Mouse (Mus musculus) cerebellum, adult 9-10 months (tissue): ENCODE results near the gene Hpn.

ENCODE experiments used
- DNase-seq: peaks from one replicate; pipeline ENCODE4 v3.0.0; 2022

Gene Hpn

DNA sequence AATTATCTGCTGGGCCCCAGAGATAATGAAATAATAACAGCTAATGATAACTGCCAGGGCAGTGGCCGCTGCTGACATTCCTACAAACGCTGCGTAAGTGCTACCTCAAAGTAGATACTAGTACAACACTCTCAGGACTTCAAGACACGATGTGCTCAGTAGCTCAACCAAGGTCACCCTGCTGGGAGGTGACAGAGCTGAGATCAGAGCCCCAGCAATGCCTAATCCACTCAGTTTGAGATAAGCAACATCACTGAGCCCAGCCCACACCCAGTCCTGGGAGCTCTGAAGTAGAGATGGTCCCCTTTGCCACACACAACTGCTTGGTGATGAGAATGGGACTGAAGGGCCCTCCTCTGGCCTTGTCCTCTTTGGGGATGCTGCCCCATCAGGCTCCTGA lies 25.2 kb upstream of the Hpn start:
- peak; percentile 1 for DNase-seq

DNA sequence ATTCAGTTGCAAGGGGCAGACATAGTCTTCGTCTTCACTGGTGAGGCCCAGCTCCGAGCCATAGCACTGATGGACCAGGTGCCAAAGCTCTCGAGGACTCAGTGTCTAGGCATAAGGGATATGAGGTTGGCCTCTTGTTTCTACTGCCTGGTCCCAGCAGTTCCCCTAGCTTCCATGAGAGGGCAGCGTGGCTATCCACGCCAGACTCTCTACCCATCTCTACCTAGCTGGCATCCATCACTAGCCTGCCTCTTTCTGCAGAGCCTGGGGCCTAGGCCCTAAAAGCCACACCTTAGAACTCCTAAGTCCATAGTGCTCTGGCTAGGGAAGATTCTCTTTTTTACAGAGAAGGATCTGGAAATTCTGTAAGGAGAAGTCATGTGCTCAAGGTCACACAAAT lies 24.7 kb upstream of the Hpn start:
- DNase-seq = peak; percentile 76

DNA sequence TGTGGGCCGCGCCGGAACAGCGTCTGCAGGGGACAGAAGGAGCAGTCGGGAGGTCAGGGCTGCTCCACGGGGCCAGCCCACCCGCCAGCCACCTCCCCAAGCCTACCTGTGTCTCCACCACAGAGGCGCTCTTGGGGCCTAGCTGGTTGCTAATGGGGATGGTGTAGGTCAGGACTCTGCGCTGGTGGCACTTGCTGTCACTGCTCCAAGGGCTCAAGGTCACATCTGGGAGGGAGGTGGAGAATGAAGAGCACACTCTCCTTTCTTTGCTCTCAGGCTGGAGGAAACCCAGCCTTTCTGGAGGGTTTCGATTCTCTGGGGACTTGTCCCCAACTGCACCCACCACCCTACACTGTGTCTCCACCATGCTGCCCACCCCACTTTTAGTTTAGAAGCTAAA lies 20.6 kb upstream of the Hpn start:
- DNase-seq = no peak

DNA sequence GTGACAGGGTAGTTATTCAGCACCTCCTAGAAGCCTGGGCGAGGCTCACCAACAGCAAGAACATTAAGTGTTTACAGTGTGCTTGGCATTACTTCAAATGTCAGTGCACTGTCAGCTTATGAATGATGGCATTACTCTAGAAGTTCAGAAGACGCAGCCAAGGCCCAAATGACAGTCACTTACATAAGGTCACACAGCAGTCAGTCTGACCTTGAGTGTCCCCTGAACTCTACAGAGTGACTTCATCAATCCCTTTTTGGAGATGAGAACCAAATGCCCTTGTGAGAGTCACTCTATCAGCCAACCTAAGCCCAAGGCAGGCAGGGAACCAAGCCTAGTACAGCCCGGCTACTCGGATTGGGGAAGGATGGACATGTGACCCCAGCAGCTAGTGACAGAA lies 16.8 kb upstream of the Hpn start:
- peak; percentile 46 for DNase-seq

DNA sequence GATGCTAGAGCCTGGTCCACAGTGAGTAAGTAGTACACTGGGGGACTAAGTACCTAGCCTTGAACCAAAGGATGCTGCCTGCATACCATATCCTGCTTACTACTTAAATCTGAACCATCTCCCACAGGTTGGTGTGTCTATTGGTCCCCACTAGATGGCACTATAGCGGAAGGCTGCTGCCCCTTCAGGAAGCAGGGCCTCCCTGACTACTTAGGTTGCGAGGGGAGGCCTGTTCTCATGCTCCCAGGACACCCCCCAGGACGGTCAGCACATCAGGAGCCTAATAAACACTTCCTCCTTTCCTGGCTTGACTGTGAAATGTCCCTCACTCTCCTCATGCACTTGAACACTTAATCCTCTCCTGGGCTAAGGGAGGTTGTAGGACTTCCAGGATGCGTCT lies 15.8 kb upstream of the Hpn start:
- peak; percentile 80 for DNase-seq

DNA sequence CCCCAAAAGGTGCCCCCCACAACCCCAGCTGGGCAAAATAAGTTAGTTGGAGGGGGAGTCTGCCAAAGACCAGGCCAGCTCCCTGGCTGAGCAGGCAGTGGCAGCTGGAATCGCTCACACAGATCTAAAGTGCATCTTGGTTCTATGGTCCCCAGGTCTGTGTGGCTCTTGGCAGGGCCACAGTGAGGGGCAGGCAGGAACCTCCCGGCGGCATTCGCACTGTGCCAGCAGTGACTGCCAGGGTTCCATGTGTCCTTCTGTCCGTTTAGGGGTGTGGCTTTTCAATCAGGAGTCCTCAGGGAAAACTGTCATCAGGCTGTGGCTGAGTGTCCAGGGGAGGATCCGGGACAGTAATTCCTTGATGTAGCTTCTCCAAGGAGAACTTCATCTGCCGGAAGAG lies 15.1 kb upstream of the Hpn start:
- peak; percentile 53 for DNase-seq

DNA sequence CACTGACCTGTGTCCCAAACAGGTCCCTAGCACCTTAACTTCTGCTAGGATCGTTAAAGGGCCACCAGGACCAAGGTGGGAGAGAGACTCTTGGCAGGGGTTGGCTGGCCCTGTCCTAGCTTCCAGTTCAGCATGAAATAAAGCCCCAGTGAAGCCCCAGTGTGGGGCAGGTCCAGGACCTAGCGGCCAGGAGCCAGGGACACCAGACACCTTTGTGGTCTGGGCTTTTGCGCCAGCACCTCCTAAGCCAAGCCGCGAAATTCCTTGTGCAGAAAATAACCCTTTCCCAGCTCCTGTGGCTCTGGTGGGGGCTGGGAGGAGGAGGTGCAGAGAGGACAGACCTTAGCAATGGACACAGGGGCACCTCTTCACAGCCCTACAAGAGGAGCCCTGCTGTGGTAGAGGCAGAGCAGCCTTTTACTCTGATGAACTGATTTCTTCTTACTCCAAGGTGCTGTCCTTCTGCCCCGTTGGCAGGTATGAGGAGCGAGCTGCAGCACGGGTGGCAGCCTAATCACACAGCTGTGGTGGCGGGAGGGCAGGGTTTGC lies 13.1 kb upstream of the Hpn start:
- DNase-seq = peak; percentile 72

DNA sequence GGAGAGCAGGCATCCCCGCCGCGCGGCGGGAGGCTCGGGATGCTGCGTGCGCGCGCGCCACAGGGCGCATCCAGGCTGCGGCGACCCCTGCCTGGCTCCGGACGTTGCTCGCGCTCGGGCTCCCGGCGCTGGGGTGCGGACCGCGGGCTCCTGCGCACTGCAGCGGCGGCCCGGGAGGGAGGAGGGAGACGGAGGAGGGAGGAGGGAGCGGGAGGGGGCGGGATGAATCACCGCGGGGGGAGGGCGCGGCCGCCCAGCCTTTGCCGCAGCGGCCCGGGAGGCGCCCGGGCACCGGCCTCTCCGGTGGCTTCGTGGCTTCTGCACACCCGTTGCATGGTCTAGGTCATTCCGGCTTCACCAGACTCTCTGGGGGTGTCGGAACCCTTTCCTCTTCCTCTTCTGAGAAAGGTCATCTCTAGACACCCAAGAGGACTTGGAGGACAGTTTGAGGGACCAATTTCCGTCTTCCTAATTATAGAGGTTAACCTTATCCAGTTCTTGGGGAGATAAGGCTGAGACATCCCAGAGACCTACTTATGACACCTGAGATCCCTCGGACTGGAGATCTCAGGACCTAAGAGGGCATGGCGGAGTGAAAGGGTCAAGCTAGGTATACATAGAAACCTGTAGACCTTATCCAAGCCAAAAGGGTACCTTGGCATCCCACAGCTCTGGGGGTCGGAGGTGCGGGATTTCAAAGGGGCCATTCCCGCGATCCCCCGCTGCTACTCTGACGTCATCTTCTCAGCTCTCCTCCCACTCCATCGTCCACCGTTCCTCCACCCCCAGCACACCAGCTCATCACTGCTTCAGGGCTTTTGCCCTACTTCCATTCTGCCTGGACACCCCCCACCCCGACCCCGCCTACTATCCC lies 12.0 kb upstream of the Hpn start, which contains the start of gene Scn1b:
TSS of gene Scn1b (minus strand) at position 153 of the 874 bp plus-strand sequence.
- peak; percentile 86 for DNase-seq

DNA sequence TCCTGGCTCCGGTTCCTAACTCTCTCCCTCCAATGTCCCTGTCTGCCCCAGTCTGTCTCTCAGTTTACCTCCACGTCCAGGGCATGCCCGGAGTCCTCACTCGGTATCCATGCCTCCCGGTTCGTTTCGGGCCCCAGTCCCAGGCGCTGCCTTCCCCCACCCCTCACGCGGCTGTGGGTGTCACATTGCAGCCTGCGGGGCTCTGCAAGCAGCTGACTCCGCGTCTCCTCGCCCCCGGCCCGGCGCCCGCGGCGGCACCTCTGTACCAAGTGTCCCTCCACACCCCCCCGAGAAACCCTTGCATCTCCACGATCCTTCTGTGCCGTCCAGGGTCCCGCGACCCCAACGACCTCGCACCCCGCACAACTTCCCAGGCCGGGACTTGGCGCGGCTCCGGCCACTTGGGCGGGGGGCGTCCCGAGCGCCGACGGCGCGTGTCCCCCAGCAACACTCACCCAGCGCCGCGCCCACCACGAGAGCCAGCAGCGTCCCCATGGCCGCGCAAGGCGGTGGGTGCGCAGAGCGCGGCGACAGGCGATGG lies 11.2 kb upstream of the Hpn start:
- peak; percentile 77 for DNase-seq

DNA sequence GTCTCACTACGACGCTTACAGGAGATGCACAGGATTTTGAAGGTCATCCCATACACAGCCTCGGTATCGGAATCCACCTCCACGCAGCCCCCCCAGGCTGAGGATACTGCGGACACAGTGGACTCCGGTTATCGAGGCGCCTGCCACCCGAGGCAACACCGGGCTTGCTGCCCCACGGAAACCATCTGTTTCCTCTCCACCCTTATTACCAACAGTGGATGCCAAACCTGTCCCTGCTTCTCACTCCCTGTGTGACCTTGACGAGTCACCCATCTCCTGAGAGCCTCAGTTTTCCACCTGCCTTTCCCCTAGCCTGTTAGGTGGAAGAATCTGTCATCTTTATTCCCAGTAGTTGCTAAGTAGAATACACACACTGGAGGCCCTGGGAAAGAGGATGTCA lies 10.0 kb upstream of the Hpn start:
- DNase-seq = peak; percentile 92

DNA sequence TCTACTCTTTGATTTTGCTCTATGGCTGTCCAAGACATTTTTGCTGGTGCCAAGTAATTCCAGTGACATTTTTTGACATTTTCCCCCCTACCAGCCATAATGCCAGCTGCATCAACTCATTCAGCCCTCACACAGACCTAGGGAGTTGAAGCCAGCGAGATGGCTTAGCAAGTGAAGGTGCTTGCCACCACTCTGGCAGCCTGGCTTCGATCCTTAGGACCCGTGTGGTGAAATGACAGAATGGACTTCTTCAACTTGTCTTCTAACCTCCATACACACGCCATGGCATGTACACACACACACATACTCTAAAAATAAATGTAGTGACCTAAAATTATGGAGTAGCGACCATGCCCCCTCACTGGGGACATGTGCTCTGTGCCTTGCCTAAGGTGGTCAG lies 9.3 kb upstream of the Hpn start:
- DNase-seq = peak; percentile 63

DNA sequence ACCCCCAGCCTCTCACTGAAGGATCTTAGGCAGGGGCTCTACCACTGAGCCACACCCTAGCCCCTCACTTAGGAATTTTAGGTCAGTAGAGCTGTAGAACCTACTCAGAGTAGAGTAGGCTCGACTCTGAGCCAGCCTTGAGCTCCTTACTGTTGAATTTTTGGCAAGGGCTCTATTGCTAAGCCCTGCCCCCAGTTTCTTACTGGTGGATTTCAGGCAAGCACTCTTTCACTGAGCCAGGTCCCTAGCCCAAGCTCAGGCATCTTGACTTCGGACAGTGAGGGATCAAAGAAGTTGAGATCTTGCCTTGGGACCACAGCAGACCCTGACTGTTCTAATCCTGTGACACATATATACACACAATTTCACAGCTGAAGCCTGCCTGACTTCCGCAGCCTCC lies 8.6 kb upstream of the Hpn start:
- DNase-seq = peak; percentile 77

DNA sequence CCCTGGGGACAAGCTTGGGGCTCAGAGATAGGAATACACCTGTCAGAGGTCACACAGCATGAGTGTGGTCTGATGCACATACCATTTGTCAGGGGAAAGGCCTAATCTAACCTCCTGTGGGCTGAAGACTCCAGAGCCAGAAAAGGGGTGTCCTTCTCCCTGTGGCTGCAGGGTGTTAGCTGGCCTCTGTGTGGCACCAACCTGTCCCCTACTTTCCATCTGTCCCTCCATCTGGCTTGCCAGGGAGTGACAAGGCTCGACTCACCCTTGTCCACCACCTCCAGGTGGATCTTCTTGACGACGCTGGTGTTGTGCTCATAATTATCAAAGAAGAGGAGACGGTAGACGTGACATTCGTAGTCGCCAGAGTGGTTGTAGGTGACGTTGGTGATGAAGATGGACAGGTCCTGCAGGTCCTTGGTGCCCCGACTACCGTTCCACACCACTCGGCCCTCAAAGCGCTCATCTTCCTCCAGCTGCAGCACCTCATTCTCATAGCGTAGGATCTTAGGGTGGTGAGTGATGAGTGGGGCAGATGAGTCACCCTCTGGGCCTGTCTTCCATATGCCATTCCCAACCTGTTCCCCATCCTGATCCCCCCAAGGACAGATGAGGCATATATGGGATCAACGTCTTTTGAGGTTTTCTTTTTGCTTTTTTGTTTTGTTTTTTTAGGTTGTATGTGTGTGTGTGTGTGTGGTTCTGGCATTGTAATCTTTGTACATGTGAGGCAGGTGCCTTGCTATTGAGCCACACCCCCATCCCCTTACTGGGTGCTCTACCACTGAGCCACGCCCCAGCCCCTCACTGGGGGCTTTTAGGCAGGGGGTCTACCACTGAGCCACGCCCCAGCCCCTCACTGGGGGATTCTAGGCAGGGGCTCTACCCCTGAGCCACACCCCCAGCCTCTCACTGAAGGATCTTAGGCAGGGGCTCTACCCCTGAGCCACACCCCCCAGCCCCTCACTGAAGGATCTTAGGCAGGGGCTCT lies 7.8 kb upstream of the Hpn start:
- DNase-seq = peak; percentile 94

DNA sequence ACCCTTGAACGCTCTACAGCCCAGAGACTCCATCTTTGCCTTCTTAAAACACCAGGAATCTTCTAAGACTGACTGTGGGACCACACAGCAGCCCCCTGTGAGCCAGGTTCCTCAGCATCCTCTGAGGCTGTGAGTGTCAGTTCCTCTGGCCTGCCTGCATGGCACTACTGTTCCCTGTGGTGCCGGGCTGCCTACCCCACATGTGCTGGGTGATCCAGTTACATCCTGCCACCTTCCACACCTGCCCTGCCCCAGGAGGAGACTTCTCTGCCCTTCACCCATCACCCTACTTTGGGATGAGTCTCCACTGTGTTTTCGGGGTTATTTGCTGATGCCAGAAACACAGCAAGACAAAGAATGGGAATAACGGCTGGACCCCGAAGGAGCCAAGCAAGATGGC lies 4.5 kb upstream of the Hpn start:
- DNase-seq = no peak

DNA sequence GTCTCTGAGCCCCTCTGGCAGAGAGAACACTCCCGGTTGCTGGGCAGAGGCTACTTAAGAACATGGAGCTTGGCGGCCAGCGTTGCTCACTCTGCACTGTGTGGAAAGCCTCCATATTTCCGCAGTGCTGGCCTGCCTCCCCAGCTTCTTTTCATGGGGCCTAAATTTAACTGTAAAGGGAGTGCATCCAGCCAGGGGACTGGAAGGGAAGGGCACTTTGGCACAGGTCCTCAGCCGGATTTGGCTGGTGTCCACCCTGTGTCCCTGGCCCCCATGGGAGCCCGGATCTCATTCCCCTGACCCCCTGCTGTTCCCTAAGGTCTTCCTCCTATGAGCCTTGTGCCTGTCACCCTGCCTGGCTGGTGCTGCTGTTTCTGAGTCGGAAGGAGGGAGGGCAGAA lies 3.4 kb upstream of the Hpn start:
- DNase-seq = peak; percentile 87

DNA sequence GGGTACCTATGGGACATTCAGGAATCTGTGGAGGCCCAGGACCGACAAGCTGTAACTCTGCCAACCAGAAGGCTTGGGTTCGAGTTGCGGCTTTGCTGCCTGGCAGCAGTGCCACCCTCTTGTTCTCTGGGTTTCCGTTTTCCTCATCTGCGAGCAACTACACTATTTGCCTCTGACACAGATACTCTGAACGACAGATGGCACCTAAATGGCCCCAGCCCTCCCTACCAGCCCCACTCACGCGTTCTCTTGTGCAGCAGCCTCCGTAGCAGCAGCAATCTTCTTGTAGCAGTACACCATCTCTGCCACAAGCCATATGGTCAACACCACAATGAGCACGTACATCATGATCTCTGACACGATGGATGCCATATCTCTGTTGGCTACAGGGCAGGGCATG lies 2.4 kb upstream of the Hpn start:
- DNase-seq = peak; percentile 81

DNA sequence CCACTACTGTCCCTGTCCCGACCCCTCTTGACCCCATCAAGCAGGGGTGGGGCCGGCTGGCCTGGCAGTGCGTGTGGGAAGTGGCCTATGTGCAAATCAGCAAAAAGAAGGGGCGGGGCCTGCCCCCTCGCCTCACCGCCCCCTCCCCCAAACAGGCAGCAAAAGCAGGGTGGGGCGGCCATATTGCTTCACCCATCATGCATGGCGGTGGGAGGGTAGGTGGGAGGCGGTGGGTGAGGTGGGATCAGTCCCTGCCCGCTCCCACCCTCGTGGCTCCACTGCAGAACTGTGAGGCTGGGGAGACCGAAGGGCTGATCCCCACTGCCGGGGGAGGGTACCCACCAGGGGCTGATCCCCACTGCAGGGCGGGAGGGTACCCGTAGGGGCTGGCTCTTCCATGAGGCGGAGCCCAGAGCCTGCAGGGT lies 1.6 kb upstream of the Hpn start:
- no peak for DNase-seq

DNA sequence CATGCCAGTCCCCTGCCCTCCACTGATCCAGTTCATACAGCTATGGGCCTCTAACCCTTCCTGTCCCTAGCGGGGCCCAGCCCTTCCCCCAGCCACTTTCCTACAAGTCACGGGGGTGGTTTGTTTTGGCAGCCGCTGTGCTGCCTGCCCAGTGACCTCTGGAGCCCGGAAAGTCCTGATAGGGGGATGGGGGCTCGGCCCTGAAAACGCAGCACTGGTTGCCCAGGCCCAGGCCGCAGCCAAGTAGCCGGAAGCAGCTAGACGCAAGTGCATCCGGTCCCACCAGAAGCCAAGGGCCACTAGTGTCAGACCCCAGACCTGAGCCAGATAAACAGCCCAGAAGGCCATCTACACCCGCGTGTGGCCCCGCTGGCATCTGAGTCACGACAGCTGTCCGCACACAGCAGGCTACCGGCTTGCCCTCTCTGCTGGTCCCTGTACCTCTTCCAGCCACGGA lies 525 bp upstream of the Hpn start:
- DNase-seq = peak; percentile 83

DNA sequence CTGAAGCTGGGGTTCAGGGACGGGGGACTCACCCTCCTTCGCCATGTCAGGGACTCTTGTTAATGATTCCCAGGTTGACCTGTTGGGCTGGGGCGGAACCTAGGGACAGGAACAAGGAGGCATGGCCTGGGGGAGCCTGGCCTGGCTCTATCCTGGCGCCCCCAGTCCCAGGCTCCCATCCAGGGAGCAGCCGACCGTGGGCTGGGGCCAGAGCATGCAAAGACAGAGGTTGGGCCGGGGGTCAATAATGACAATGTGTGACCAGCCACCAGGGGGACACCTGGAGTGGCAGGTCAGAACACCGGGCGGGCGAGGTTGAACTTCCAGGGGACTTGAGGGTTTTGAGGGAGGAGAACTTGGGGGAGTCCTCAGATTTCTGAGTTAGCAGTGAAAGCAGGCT lies 444 bp downstream of the Hpn start:
- DNase-seq = no peak

DNA sequence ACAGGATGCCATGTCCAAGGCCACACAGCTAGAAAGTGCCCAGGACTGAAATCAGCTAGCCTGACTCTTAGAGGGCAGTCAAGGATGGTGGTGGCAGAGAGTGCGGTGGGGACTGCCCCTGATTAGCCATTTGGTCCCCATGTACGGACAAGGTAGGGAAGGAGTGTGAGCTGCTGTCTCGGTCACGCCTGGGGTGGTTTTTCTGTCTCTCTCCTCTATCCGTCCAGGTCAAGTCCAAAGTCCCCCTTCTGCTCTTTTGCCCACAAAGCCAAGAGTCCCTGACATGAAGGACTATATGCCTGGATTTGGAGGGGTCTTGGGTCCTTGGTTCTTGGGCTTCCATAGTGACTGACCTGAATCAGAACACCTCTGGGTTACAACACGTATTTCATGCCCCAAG lies 1.3 kb downstream of the Hpn start:
- peak; percentile 29 for DNase-seq

DNA sequence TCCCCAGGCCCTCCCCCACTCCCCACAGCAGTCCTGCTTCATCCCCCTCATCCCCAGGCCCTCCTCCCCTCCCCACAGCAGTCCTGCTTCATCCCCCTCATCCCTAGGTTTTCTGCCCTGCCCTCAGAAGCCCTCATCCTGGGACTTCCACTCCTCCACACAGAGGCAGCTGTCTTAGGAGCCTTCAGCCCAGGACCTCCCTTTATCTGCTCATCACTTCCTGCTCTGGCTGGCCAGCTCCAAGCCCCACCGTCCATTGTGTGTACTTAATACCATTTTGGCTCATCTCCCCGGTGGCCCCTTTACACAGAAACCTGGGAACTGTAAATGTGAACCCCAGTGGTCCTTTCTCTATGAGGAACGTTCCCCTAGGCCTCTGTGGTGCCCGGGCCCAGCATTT lies 3.1 kb downstream of the Hpn start:
- DNase-seq = peak; percentile 36

DNA sequence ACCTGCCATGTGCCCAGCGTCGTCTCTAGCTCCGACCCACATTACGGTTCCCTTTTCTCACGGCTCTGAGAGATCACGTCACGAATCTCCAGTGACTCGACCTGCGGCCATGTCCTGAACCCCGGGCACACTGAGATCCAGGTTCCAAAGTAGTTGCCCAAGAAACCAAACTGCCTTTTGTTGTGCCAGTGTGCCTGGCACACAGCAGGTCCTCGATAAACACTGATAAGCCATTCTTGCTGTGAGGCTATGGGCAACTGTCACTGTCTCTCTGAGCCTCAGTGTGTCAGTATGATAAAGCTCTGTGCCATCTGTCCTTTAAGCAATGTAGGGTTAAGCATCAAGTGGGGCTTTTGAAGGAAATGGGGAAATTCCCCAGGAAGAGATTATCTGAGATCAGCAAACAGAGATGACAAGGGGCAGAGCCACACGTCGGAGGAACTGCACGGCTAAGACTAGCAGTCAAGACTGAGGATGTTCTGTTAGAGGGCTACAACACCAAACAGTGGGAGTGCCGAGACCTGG lies 4.2 kb downstream of the Hpn start:
- DNase-seq = no peak

DNA sequence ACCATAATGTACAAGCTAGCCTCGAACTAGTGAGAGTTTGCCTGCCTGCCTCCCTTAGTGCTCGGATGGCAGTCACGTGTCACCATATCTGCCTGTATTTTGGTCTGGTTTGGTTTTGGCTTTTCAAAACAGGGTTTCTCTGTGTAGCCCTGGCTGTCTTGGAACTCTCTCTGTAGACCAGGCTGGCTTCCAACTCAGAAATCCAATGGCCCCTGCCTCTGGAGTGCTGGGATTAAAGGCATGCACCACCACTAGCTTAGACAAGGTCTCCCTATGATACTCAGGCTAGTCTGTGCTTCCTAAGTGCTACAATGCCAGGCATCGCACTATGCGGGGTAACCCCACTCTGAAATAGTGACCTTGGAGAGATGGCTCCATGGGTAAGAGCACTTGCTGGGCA lies 5.3 kb downstream of the Hpn start:
- peak; percentile 33 for DNase-seq
